Mouse (Mus musculus): ENCODE data around the gene Lama5. TPM values are rescaled to one million over a fixed set of nuclear protein-coding genes. Genes with fewer than 3 reads are reported as not detected.

Gene Lama5
- polyA plus RNA-seq (2014; fragmentation: Nextera tagmentation; extraction: Ambion mirVana): 63.7 and 65.1 TPM in 2 replicates

DNA sequence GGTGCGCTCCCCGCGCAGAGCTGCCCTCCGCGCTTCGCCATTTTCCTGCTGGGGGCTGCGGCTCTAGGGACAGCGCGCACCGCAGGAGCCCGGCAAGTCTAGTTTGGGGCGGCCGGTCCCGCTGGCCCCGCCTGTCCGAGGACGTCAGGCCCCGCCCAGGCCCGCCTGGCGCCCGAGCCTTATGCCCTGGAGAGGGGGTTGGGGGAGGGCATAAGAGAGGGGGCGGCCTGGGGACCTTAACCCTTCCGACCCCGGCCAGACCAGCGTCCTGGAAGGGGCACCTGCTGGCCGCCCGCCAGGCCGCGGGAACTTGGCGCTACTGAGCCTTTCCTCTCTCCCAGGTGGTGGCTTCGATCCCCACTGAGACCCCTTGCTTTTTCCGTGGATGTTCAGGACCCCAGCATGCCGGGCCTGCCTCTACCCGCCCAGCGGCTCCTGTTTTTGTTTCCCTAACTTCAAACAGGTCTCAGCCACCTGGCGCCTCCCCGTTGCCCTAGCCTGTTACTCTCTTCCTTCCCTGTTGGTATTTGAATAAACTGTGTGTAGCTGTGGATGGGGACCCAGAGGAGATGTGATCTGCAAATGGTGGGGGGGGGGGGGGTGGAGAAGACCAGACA is at the start of gene Lama5:
Lama5 (minus strand) TSS at position 98 of the 617 bp plus-strand sequence.
- Histone ChIP-seq H3K4me1 (replicated peaks; ENCODE audit: control insufficient read depth, insufficient read depth, low read length) (peaks cover 46% of the 10 kb centered on the region), H3K36me3 (ENCODE audit: control insufficient read depth, insufficient read depth, low read length) (no peaks in the 10 kb centered on the region), H3K9ac (ENCODE audit: low read length) (peak within 1 kb of the TSS; percentile 46), H3K9me3 (ENCODE audit: control insufficient read depth, low read length) (no peaks in the 10 kb centered on the region), H3K4me2 (ENCODE audit: low read length) (peak within 1 kb of the TSS; percentile 96), H3K4me3 (ENCODE audit: low read depth, low read length) (peak within 1 kb of the TSS; percentile 66), H3K27ac (ENCODE audit: low read depth) (peak within 1 kb of the TSS; percentile 62), H3K27me3 (replicated peaks; ENCODE audit: control insufficient read depth, insufficient read depth, low read length) (0 out of 2 replicates have a peak, but pooled peaks cover 3% of the 10 kb centered on the region)
- no peak for DNase-seq (ENCODE audit: low spot score)
- WGBS: 1% methylated on average over 37 of the region's 37 CpGs
- peak; percentile 82 for ATAC-seq (replicated peaks; ENCODE audit: low FRiP score, low TSS enrichment, low read depth)

DNA sequence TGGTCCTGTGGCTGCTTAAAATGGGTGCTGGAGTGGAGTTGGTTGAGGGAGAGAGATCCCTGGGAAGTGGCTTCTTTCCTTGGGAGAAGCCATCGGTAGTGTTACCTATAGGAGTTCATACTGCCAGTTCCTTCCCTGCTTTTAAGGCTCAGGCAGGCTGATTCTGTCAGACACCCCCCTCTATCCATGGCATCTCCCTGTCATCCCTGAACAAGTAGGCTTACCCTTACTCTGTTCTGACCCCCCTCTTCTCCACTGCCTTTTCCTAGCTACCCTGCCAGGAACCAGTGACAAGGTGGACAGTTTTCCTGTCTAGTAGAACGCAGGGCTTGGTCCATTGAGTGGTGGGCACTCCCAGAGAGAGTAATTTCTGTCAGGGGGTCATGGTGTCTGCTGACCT is 48.9 kb upstream of the Lama5 start:
- Histone ChIP-seq H3K36me3 (ENCODE audit: control insufficient read depth, insufficient read depth, low read length) (peaks cover 8% of the 10 kb centered on the region; the same call in 1 of the 2 replicates), H3K9me3 (ENCODE audit: control insufficient read depth, low read length) (no peaks in the 10 kb centered on the region), H3K27me3 (replicated peaks; ENCODE audit: control insufficient read depth, insufficient read depth, low read length) (no peaks in the 10 kb centered on the region), H3K4me1 (replicated peaks; ENCODE audit: control insufficient read depth, insufficient read depth, low read length) (peaks cover 17% of the 10 kb centered on the region), H3K27ac (ENCODE audit: low read depth) (no peak overlapping the region), H3K4me2 (ENCODE audit: low read length) (no peak overlapping the region), H3K9ac (ENCODE audit: low read length) (no peak overlapping the region), H3K4me3 (ENCODE audit: low read depth, low read length) (no peak overlapping the region)
- ATAC-seq (replicated peaks; ENCODE audit: low FRiP score, low TSS enrichment, low read depth) (no peak), DNase-seq (ENCODE audit: low spot score) (no peak)
- WGBS: 88% methylated on average over 2 of the region's 2 CpGs

DNA sequence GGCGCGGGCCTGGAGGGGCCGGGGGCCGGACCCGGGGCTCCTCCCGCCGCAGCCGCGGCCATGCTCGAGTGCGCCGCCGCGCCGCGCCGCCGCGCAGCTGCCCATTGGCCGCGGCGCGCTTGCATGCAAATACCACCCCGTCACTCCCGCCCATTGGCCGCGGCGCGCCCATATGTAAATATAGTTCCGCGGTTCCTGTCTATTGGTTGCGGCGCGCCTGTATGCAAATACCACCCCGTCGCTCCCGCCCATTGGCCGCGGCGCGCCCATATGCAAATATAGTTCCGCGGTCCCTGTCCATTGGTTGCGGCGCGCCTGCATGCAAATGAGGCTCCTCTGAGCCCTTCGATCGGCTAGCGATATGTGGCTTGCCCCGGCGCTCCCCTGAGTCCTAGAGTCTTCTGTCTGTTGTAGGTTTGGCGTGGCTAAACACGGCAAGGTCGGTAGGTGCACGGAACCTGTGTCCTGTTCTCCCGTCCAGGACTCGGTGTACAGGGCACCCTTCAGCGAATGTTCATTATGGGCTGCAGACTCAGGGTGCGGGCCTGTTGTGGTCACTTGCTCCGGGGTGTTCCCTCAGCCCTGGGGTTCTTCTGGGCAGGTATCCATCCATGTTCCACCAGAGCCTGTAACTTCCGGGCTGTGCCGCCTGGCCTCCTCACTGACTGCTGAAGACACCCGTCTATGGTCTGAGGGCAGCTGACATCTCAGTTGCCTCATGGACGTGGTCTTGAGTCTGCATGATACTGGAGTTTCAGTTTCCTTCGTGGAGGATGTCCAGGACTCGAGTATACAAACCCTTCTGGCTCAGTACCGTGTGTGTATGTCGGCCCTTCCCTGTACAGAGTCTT is 48.0 kb upstream of the Lama5 start, which contains the start of gene Cables2:
Cables2 (minus strand) TSS at position 103 of the 851 bp plus-strand sequence.
- no peaks in the 10 kb centered on the region for H3K9me3 ChIP-seq (ENCODE audit: control insufficient read depth, low read length)
- peak within 1 kb of the TSS; percentile 85 for H3K9ac ChIP-seq (ENCODE audit: low read length)
- H3K4me3 ChIP-seq (ENCODE audit: low read depth, low read length): peak within 1 kb of the TSS; percentile 57
- H3K27me3 ChIP-seq (replicated peaks; ENCODE audit: control insufficient read depth, insufficient read depth, low read length): no peaks in the 10 kb centered on the region
- H3K36me3 ChIP-seq (ENCODE audit: control insufficient read depth, insufficient read depth, low read length): peaks cover 11% of the 10 kb centered on the region; the same call in 1 of the 2 replicates
- 5% methylated on average over 66 of the region's 68 CpGs for WGBS
- H3K4me2 ChIP-seq (ENCODE audit: low read length): peak within 1 kb of the TSS; percentile 88
- H3K27ac ChIP-seq (ENCODE audit: low read depth): 0 out of 2 replicates have a peak within 1 kb of the TSS, but pooled peaks have one; percentile 54
- peaks cover 17% of the 10 kb centered on the region for H3K4me1 ChIP-seq (replicated peaks; ENCODE audit: control insufficient read depth, insufficient read depth, low read length)
- ATAC-seq (replicated peaks; ENCODE audit: low FRiP score, low TSS enrichment, low read depth): peak; percentile 85
- DNase-seq (ENCODE audit: low spot score): peak; percentile 90

- H3K27ac ChIP-seq (ENCODE audit: low read depth): 0 out of 2 replicates have a peak overlapping the region, but pooled peaks have one; percentile 54
- WGBS: under 1% methylated on average over 19 of the region's 37 CpGs
- peak overlapping the region; percentile 88 for H3K4me2 ChIP-seq (ENCODE audit: low read length)
- peak; percentile 82 for DNase-seq (ENCODE audit: low spot score)
- ATAC-seq (replicated peaks; ENCODE audit: low FRiP score, low TSS enrichment, low read depth): peak; percentile 22
- peak overlapping the region; percentile 85 for H3K9ac ChIP-seq (ENCODE audit: low read length)
- H3K4me1 ChIP-seq (replicated peaks; ENCODE audit: control insufficient read depth, insufficient read depth, low read length): peaks cover 17% of the 10 kb centered on the region
- peak overlapping the region; percentile 57 for H3K4me3 ChIP-seq (ENCODE audit: low read depth, low read length)
- H3K36me3 ChIP-seq (ENCODE audit: control insufficient read depth, insufficient read depth, low read length): peaks cover 14% of the 10 kb centered on the region
- H3K27me3 ChIP-seq (replicated peaks; ENCODE audit: control insufficient read depth, insufficient read depth, low read length): no peaks in the 10 kb centered on the region
- H3K9me3 ChIP-seq (ENCODE audit: control insufficient read depth, low read length): no peaks in the 10 kb centered on the region
Observed at GRCm38 (mm10) chr2:180272884-180273321, 47.2 kb upstream of the Lama5 start.

DNA sequence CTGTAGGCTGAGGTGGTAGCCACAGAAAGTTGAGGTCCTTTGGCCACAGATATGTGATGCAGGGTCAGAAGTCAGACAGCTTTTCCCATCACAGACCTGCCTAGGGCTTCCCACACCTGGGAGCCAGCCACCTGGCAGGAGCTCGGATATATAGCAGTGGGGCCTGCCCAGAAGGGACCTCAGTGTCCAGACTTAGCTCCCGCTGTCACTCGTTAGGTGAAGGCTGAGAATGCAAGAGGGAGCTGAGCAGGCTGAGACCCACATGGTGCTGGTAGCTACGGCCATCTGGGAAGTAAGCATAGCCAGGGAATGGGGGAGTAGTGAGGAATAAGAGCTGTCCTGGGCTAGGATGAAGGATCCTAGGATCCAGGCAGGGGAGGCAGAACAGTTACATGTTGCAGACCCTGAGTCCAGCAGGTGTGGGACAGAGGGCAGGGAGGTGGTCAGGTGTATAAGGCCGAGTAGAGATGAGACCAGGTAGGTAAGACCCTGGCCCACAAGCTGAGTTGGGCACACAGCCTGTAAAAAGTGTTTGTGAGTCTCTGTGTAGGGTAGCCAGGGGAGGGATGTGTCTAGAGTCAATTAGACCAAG is 46.2 kb upstream of the Lama5 start:
- peaks cover 17% of the 10 kb centered on the region for H3K4me1 ChIP-seq (replicated peaks; ENCODE audit: control insufficient read depth, insufficient read depth, low read length)
- peak overlapping the region; percentile 57; the same call in 1 of the 2 replicates for H3K4me3 ChIP-seq (ENCODE audit: low read depth, low read length)
- peaks cover 17% of the 10 kb centered on the region for H3K36me3 ChIP-seq (ENCODE audit: control insufficient read depth, insufficient read depth, low read length)
- H3K9me3 ChIP-seq (ENCODE audit: control insufficient read depth, low read length): no peaks in the 10 kb centered on the region
- no peaks in the 10 kb centered on the region for H3K27me3 ChIP-seq (replicated peaks; ENCODE audit: control insufficient read depth, insufficient read depth, low read length)
- peak overlapping the region; percentile 88 for H3K4me2 ChIP-seq (ENCODE audit: low read length)
- H3K27ac ChIP-seq (ENCODE audit: low read depth): no peak overlapping the region
- ATAC-seq (replicated peaks; ENCODE audit: low FRiP score, low TSS enrichment, low read depth): no peak
- 65% methylated on average over 5 of the region's 5 CpGs for WGBS
- peak overlapping the region; percentile 85; the same call in 1 of the 2 replicates for H3K9ac ChIP-seq (ENCODE audit: low read length)
- no peak for DNase-seq (ENCODE audit: low spot score)

GRCm38 (mm10) chr2:180270537-180271255 is 45.0 kb upstream of the Lama5 start:
- Histone ChIP-seq H3K27me3 (replicated peaks; ENCODE audit: control insufficient read depth, insufficient read depth, low read length) (no peaks in the 10 kb centered on the region), H3K4me2 (ENCODE audit: low read length) (no peak overlapping the region), H3K4me3 (ENCODE audit: low read depth, low read length) (no peak overlapping the region), H3K4me1 (replicated peaks; ENCODE audit: control insufficient read depth, insufficient read depth, low read length) (peaks cover 17% of the 10 kb centered on the region), H3K36me3 (ENCODE audit: control insufficient read depth, insufficient read depth, low read length) (peaks cover 29% of the 10 kb centered on the region), H3K27ac (ENCODE audit: low read depth) (no peak overlapping the region), H3K9me3 (ENCODE audit: control insufficient read depth, low read length) (no peaks in the 10 kb centered on the region), H3K9ac (ENCODE audit: low read length) (no peak overlapping the region)
- no peak for ATAC-seq (replicated peaks; ENCODE audit: low FRiP score, low TSS enrichment, low read depth)
- DNase-seq (ENCODE audit: low spot score): no peak
- 75% methylated on average over 7 of the region's 7 CpGs for WGBS

DNA sequence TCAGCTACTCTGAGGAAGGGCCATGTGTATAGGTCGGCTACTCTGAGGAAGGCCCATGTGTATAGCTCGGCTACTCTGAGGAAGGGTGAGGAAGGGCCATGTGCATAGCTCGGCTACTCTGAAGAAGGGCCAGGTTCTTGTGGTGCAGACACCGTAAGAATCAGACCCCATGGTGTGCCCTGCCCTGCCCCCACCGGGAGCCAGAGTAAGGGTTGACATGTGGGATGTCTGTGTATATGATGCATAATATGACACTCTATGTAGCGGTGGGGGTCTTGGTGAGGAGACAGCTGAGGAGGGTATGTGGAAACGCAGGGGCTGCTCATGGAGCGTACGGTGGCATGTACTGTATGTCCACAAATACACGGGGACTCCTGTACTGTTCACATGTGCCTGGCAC is 43.7 kb upstream of the Lama5 start:
- H3K4me1 ChIP-seq (replicated peaks; ENCODE audit: control insufficient read depth, insufficient read depth, low read length): peaks cover 17% of the 10 kb centered on the region
- H3K27me3 ChIP-seq (replicated peaks; ENCODE audit: control insufficient read depth, insufficient read depth, low read length): no peaks in the 10 kb centered on the region
- no peak overlapping the region for H3K4me2 ChIP-seq (ENCODE audit: low read length)
- DNase-seq (ENCODE audit: low spot score) (no peak), ATAC-seq (replicated peaks; ENCODE audit: low FRiP score, low TSS enrichment, low read depth) (no peak)
- no peak overlapping the region for H3K9ac ChIP-seq (ENCODE audit: low read length)
- peaks cover 29% of the 10 kb centered on the region for H3K36me3 ChIP-seq (ENCODE audit: control insufficient read depth, insufficient read depth, low read length)
- no peaks in the 10 kb centered on the region for H3K9me3 ChIP-seq (ENCODE audit: control insufficient read depth, low read length)
- H3K27ac ChIP-seq (ENCODE audit: low read depth): no peak overlapping the region
- no peak overlapping the region for H3K4me3 ChIP-seq (ENCODE audit: low read depth, low read length)
- 91% methylated on average over 10 of the region's 10 CpGs for WGBS

GRCm38 (mm10) chr2:180267955-180268354 is 42.3 kb upstream of the Lama5 start:
- DNase-seq (ENCODE audit: low spot score) (no peak), ATAC-seq (replicated peaks; ENCODE audit: low FRiP score, low TSS enrichment, low read depth) (no peak)
- no peaks in the 10 kb centered on the region for H3K27me3 ChIP-seq (replicated peaks; ENCODE audit: control insufficient read depth, insufficient read depth, low read length)
- 72% methylated on average over 2 of the region's 2 CpGs for WGBS
- no peak overlapping the region for H3K4me3 ChIP-seq (ENCODE audit: low read depth, low read length)
- H3K36me3 ChIP-seq (ENCODE audit: control insufficient read depth, insufficient read depth, low read length): peaks cover 42% of the 10 kb centered on the region
- no peak overlapping the region for H3K4me2 ChIP-seq (ENCODE audit: low read length)
- H3K9ac ChIP-seq (ENCODE audit: low read length): no peak overlapping the region
- H3K27ac ChIP-seq (ENCODE audit: low read depth): no peak overlapping the region
- H3K9me3 ChIP-seq (ENCODE audit: control insufficient read depth, low read length): no peaks in the 10 kb centered on the region
- H3K4me1 ChIP-seq (replicated peaks; ENCODE audit: control insufficient read depth, insufficient read depth, low read length): peaks cover 13% of the 10 kb centered on the region
